Mouse (Mus musculus) adrenal gland (tissue): ENCODE measurements around the gene Syf2.

Source experiments
- intact Hi-C: fragments of 180-260 bp; cut with DNase I; formaldehyde crosslinking; loops from one replicate; pipeline ENCODE4 v1.15.1; 2025

Syf2 gene

GRCm38 (mm10) chr4:134923258-134924018 lies 7.3 kb upstream of the Syf2 start, which contains the start of gene Rsrp1:
TSS of gene Rsrp1 (plus strand) at chr4:134923592.
- intact Hi-C loops, result no loop called here

DNA sequence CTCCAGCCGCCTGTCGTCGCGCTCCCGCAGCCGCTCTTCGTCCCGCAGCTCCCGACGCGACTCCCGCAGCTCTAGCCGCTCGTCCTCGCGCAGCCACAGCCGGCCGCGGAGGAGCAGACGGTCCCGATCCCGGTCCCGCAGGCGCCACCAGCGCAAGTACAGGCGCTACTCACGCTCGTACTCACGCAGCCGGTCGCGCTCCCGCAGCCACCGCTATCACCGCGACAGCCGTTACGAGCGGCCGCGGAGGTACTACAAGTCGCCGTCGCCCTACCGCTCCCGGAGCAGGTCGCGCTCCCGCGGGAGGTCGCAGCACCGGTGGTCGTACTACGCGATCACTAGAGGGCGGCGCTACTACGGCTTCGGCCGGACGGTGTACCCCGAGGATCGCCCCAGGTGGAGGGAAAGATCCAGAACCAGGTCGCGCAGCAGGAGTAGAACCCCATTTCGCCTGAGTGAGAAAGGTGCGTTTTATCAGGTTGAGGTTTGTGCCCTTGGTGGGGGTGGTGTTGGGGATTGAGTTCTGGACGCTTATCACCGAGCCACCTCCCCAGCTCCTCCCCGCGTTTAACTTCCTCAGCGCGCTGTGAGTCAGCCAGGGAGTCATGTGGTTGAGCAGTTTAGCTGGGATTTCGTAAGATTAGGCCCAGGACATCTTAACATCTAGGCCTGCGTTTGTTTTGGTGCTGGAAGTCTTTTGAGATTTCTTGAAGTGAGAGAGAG lies 6.5 kb upstream of the Syf2 start:
- intact Hi-C loops, result no loop called here

- intact Hi-C loops, result no loop called here
These were observed 5.5 kb upstream of the Syf2 start for GRCm38 (mm10) chr4:134925206-134925605.

GRCm38 (mm10) chr4:134927815-134928463 lies 2.8 kb upstream of the Syf2 start:
- intact Hi-C loops, result no loop called here

- intact Hi-C loops, result no loop called here
These were observed 2.2 kb upstream of the Syf2 start for GRCm38 (mm10) chr4:134928464-134928836.

DNA sequence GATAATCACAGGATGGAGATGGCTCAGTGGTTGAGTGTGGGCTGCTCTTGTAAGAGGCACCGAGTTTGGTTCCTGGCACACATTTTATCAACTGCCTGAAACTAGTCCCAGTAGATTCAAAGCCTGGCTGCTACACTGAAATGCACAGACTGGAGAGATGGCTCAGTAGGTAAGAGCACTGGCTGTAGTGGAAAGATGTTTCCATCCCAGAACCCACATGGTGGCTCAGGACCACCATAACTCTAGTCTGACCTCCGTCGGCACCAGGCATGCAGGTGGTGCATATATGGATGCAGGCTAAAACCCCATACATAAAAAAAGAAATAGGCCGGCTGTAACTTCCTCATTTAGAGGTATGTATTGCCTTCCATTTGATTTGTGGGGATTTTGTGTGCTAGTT lies 1.2 kb upstream of the Syf2 start:
- intact Hi-C loops, result no loop called here

DNA sequence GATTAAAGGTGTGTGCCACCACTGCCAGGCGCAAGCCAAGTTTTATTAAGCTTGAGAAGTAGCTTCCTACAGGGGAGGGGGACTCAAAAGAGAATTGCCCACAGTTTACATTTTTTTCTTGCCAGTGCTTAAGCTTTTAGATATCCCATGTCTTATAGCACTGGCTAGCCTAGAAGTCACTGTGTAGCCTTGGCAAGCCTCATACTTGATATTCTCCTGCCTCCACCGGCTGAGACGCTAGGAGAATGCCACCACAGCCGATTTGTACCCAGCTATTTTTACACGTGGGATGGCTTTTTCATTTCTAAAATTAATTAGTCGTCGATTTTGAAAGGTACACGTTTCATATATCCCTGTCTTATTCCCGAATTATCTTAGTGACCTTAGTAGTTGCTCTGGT lies 508 bp upstream of the Syf2 start:
- intact Hi-C loops, result loop anchor here (10.0 kb wide), 1 partner anchor 415 kb away; no protein-coding TSS in a partner anchor

GRCm38 (mm10) chr4:134937240-134938176 lies 6.8 kb downstream of the Syf2 start:
- intact Hi-C loops, result loop anchor here (10.0 kb wide), 1 partner anchor 407 kb away; no protein-coding TSS in a partner anchor

GRCm38 (mm10) chr4:134939900-134940299 lies 9.2 kb downstream of the Syf2 start:
- intact Hi-C loops, result loop anchor here (10.0 kb wide), 3 partner anchors 125 to 405 kb away; no protein-coding TSS in a partner anchor

GRCm38 (mm10) chr4:134943758-134944538 lies 13.2 kb downstream of the Syf2 start:
- intact Hi-C loops, result loop anchor here (10.0 kb wide), 2 partner anchors 121 to 371 kb away; no protein-coding TSS in a partner anchor

GRCm38 (mm10) chr4:134946024-134946744 lies 15.5 kb downstream of the Syf2 start:
- intact Hi-C loops, result loop anchor here (2.0 to 10.0 kb wide), 3 partner anchors 119 to 369 kb away; no protein-coding TSS in a partner anchor

GRCm38 (mm10) chr4:134950518-134951091 lies 19.9 kb downstream of the Syf2 start:
- intact Hi-C loops, result no loop called here

- intact Hi-C loops, result no loop called here
These were observed 23.8 kb downstream of the Syf2 start for GRCm38 (mm10) chr4:134954461-134954860.

DNA sequence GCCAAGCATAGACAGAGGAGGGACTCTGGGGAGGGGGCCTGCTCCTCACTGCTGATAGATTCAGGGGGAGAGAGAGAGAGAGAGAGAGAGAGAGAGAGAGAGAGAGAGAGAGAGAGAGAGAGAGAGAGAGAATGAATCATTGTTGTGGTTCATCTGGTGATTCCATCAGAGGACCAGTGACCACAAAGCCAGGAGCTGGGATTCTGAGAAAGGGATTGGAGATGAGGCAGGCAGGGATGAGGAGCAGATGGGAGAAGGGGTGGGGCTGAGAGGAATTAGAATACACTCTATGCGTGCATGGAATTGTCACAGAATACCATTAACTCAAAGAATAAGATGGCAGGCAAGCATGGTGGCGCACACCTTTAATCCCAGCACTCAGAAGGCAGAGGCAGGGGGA lies 24.5 kb downstream of the Syf2 start:
- intact Hi-C loops, result no loop called here

DNA sequence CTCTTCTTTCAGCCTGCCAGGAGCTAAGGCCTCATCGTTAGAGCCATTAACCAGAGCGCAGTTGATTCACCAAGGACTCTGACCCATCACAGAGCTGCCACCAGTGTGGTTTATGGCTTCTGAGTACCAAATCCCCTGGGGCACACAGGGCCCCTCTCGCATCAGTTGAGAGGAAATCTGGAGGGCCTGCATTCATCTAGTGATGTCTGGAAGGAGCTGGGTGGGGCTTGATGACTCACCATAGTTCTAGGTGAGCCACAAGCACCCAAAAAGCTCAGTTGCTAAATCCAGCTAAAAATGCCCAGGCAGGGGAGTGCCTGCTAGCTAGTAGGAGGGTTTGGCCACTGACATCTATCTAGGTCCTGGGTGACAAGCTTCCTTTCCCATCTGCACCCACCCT lies 25.1 kb downstream of the Syf2 start:
- intact Hi-C loops, result no loop called here

- intact Hi-C loops, result no loop called here
These were observed 25.6 kb downstream of the Syf2 start for GRCm38 (mm10) chr4:134956328-134956727.

DNA sequence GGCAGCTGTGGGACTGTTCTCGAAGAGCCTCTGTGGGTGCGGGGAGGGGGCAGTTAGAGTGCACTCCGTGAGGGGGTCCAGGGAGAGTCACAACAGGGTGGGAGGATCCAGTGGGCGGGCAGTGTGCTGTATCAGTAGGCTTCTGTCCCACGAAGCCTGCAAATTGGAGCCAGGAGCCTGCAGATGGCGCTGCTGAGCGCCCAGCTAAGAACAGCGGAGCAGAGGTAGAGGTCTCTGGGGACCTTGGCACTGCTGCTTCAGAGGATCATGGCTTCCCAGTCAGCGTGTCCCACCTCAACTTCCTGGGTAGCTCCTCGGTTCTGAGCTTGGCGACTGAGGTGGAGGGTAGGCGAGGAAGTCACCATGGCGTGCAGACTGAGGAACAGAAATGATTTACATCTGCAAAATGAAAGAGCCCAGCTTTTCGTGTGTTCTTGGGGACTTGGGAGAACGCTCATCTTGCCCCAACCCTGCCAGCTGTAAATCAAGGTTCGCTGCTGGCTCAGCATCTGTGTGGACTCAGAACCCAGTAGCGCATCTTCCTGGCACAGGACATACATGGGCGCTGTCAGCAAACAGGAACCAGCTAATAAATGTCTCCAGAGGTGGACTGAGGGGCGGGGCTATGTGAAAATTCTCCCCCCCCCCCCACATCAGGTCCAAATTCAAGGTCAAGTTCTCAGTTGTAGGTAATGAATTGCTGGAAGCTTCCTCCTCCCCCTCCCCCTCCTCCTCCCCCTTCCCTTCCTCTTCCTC lies 32.5 kb downstream of the Syf2 start:
- intact Hi-C loops, result no loop called here
